Mouse (Mus musculus): ENCODE data around the gene Sfxn1. TPM values are rescaled to one million over a fixed set of nuclear protein-coding genes. Genes with fewer than 3 reads are reported as not detected.

The Sfxn1 gene
- 40.1 and 50.0 TPM in 2 replicates for polyA plus RNA-seq (2012; rRNA removed)

- DNase-seq (ENCODE audit: low read depth) = no peak
These were observed at the start of gene Sfxn1 for GRCm38 (mm10) chr13:54071606-54072331. Gene Sfxn1 (plus strand): TSS chr13:54071869.

- no peak for DNase-seq (ENCODE audit: low read depth)
These were observed 48.4 kb upstream of the Sfxn1 start for GRCm38 (mm10) chr13:54023311-54023710.

DNA sequence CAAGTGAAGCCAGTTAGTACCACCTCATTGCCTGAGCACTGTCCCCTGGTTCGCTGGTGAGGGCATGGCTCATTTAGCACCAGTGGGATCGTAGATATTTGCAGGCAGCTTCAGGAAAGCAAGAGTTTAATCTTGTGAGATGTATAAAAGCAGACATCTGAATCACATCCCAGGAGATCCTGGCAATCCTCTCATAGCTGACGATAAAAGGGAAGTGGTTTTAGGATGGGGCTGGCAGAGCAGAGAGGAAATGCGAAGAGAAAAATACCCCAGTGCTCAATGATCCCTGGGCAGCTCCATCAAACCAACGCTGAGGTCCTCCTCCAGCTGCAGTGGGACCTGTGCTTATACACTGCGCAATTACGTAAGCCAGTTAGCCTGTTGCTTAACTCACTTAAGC, 44.6 kb upstream of the Sfxn1 start:
- no peak for DNase-seq (ENCODE audit: low read depth)

- no peak for DNase-seq (ENCODE audit: low read depth)
These were observed 38.0 kb upstream of the Sfxn1 start for GRCm38 (mm10) chr13:54033653-54034052.

DNA sequence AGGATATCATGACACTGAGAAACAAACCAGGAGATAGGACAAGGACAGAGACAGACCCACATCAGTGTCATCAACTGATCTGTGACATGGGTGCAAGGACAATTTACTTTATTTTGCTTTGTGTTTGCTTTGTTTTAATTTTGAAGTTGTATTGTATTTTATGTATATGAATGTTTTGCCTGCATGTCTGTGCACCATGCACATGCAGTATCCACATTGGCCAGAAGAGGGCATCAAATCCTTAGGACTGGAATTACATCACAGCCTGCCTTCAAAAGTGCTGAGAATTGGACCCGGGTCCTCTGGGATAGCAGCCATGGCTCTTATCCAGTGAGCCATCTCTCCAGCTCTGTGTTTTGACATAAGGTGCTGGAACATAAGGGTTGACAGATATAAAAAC, 36.1 kb upstream of the Sfxn1 start:
- no peak for DNase-seq (ENCODE audit: low read depth)

GRCm38 (mm10) chr13:54037936-54038335, 33.7 kb upstream of the Sfxn1 start:
- no peak for DNase-seq (ENCODE audit: low read depth)

- no peak for DNase-seq (ENCODE audit: low read depth)
These were observed 31.4 kb upstream of the Sfxn1 start for GRCm38 (mm10) chr13:54040256-54040655.

DNA sequence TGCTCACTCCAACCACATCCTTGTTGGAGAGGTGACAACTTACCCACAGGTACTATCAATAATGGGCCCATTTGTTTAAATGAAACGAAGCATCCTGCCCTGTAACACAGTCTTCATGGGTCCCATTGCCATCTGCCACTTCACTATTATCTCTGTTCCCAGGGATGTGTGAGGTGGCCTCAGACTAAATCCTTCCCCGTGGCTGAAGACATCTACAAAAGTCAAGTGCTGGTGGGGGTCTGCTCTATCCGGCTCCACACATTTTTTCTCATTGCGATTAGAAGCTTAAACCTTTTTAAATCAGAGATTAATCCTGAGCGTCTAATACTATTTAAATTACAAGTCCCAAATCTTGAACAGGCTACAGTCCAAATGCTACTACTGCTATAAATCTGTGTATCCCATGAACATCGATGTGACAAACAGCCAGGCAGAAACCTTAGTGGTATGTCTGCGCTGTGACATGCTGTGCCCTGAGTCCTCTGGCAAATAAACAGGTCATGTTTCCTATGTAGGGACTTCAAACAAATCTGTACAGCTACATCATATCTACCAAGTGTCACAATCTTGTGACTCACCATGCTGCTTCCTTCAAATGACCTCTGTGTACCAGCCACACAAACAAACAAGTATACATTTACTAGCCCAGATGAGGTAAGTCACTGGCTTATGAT, 22.9 kb upstream of the Sfxn1 start:
- DNase-seq (ENCODE audit: low read depth) = no peak

DNA sequence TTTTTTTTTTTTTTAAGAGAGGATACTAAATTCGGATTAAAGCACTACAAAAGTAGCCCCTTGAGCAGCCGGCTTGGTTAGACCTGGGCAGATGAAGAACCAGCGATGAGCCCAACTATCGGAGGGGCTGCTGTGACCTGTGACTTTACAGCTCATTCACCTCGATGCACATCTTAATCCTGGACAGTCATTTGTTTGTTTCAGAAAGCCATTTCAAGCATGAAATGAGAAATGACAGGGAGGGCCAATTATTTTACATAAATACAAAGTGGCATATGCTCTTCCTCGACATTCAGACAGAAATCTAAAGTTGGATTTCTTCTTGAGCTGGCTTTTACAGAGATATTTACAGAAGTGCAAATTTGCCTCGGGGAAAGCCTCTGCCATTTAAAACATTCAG, 20.0 kb upstream of the Sfxn1 start:
- no peak for DNase-seq (ENCODE audit: low read depth)

DNA sequence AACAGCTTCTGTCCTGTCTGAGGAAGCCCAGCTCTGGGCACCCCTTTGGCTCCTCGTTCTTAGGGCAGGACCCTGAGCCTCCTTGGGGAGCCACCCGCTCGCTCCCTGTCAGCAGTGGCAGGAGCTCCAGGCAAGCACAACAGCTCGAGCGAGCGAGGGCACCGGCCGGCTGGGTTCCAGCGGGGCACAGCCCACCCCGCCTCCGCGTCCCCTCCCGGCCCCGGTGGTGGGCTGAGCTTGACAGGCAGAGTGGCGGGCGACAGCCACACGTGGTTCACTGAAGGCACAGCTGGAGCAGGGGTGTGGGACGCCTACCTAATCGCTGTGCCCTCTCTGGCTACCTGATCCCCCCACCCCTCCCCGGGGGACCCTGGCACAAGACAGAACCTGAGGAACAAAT, 16.7 kb upstream of the Sfxn1 start:
- no peak for DNase-seq (ENCODE audit: low read depth)

GRCm38 (mm10) chr13:54055448-54055861, 16.2 kb upstream of the Sfxn1 start, which contains the start of gene Drd1:
Gene Drd1 (minus strand): TSS chr13:54055705.
- no peak for DNase-seq (ENCODE audit: low read depth)

GRCm38 (mm10) chr13:54062068-54062467, 9.6 kb upstream of the Sfxn1 start:
- DNase-seq (ENCODE audit: low read depth) = no peak

- DNase-seq (ENCODE audit: low read depth) = no peak
These were observed 8.4 kb upstream of the Sfxn1 start for GRCm38 (mm10) chr13:54063292-54063691.

DNA sequence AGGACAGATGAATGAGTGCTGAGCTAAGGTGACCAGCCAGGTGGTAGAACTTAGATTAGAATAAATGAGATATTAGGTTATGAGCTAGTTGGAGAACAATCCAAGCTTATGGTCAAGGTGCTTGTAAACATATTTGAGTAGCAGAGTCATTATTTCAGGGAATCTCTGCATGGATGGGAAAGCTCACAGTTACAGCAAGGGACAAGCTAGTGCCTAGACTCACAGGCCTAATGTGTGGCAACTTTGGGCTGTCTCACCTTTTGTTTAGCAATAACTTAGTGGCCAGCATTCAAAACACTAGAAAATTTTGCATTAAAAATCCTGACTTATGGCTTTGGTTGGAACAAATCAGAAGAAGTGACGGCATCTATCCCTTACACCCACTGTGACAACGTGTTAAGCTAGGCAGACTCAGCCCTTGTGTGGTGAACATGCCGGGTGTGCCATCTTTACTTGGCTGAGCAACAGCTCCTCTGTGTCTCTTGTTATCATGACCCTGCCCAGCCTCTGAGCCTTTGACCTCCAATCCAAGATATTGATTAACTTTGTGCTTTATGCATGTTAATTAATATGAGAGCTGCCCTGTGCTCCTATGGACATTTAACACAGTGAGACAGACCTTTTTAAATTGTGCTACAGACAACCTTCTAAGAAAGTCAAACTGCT, 5.5 kb upstream of the Sfxn1 start:
- DNase-seq (ENCODE audit: low read depth) = no peak

- DNase-seq (ENCODE audit: low read depth) = no peak
These were observed 4.0 kb upstream of the Sfxn1 start for GRCm38 (mm10) chr13:54067617-54068166.

DNA sequence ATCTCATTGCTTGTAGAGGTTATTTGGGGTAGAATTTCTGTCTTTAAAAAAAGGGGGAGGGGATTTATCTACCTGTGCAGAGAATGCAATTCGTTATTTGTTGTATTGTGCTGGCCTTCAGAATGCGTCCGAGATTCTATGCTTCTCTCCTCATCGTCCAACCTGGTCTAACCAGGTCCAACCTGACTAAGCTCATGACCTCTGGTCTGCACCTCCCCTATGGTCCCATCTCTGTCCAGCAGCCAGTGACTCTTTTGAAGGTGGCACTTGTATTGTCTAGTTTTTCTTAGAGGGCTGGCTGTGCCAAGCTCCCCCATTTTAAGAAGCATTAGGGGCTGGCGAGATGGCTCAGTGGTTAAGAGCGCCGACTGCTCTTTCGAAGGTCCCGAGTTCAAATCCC, 658 bp upstream of the Sfxn1 start:
- DNase-seq (ENCODE audit: low read depth) = no peak

- no peak for DNase-seq (ENCODE audit: low read depth)
These were observed 923 bp downstream of the Sfxn1 start for GRCm38 (mm10) chr13:54072526-54073057.

GRCm38 (mm10) chr13:54073066-54073465, 1.4 kb downstream of the Sfxn1 start:
- no peak for DNase-seq (ENCODE audit: low read depth)

DNA sequence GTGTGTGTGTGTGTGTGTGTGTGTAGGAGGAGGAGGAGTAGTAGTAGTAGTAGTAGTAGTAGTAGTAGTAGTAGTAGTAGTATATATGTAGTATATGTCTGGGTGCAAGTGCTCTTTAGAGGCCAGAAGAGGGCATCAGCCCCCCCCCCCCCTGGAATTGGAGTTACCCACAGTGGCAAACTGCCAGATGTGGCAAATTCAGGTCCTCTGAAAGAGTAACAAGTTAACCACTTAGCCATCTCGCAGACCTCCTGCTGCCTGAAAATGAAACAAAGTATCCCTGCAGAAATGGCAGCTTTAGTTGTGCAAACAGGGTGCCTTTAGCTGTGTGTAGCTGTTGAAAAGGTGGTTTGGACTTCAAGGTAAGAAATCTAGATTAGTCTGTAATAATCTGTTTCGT, 1.8 kb downstream of the Sfxn1 start:
- no peak for DNase-seq (ENCODE audit: low read depth)

GRCm38 (mm10) chr13:54075416-54075815, 3.7 kb downstream of the Sfxn1 start:
- no peak for DNase-seq (ENCODE audit: low read depth)

DNA sequence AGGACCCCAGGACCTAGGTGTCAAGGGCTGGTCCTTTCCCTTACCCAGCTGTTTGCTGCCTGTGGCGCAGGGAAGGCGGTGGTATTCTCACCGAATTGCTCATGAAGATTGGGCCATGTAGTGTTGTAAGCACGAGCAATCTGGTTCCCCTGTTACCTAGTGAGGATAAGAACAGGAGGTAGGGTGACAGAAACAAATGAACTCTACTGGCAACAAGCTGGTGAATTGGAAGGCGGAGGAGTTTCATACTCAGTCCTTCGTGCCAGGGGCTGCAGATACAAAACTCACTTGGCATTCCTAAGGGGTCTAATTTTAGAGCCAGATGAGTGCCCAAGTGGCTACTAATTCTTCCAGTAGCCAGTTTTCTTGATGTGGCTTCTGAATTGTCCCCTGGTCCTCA, 4.4 kb downstream of the Sfxn1 start:
- no peak for DNase-seq (ENCODE audit: low read depth)

DNA sequence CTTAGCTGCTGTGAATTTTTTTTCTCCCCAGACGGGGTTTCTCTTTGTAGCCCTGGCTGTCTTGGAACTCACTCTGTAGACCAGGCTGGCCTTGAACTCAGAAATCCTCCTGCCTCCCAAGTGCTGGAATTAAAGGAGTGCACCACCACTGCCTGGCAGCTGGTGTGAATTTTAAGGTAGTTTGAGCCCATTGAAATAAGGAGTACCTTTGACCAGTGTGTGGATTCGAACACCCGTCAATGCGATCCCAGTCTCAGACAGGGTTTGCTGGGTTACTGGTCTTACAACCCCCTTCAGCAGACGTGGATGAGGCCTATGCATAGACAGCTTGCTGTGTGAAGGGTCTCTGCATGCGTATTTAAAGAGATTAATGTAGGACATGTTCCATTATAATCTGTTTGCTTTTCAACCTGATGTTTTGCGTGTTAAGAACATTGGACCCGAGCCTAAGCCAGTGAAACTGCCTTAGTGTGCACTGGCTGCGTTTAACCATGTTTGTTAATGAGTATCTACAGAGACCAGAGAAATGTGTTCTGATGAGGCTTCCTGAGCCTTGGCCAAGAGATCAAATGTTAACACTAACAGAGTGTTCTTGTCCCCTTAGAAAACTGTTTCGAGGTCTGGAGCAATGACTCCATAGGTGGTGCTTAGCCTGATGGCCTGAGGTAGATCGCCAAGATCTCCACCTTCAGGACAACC, 5.2 kb downstream of the Sfxn1 start:
- no peak for DNase-seq (ENCODE audit: low read depth)
